Mouse (Mus musculus) hindbrain, embryonic 10.5 days (tissue): ENCODE data around the gene Akt1s1. TPM values are rescaled to one million over a fixed set of nuclear protein-coding genes. Genes with fewer than 3 reads are reported as not detected.

ENCODE experiments used
- DNase-seq: peaks from one replicate; pipeline ENCODE4 v3.0.0-alpha.2; 2017; ENCODE audit warnings: low spot score
- H3K27ac ChIP-seq: fragments of 300-500 bp; sonication (generic); 2 replicates; pipeline ENCODE4 v1.5.1; 2016; ENCODE audit warnings: mild to moderate bottlenecking, moderate library complexity
- H3K27me3 ChIP-seq: fragments of 300-500 bp; sonication (generic); 2 replicates; pipeline ENCODE4 v1.6.1; 2016; ENCODE audit warnings: mild to moderate bottlenecking; ENCODE audit not compliant: poor library complexity, insufficient read depth, severe bottlenecking
- H3K36me3 ChIP-seq: fragments of 300-500 bp; sonication (generic); 2 replicates; pipeline ENCODE4 v1.6.1; 2016; ENCODE audit warnings: mild to moderate bottlenecking, moderate library complexity
- H3K4me1 ChIP-seq: fragments of 300-500 bp; sonication (generic); replicated peaks from 2 replicates; pipeline ENCODE4 v1.6.1; 2016; ENCODE audit warnings: mild to moderate bottlenecking
- H3K4me3 ChIP-seq: fragments of 300-500 bp; sonication (generic); 2 replicates; pipeline ENCODE4 v1.5.1; 2016; ENCODE audit warnings: mild to moderate bottlenecking, moderate library complexity
- H3K9me3 ChIP-seq: fragments of 300-500 bp; sonication (generic); 2 replicates; pipeline ENCODE4 v1.6.1; 2016; ENCODE audit warnings: mild to moderate bottlenecking, moderate library complexity
- WGBS: fragments of 180-500 bp; shearing (Covaris S2); methylation state at CpG from one replicate; pipeline ENCODE4 v1.1.7; 2016; 5-methylcytosine and 5-hydroxymethylcytosine counted together
- polyA plus RNA-seq: library from polyadenylated mRNA; unstranded; fragments of >200 nt; fragmentation: Nextera tagmentation; extraction: Ambion mirVana; gene quantifications from 2 replicates; pipeline ENCODE4 v1.2.1, GENCODE M21; 2016

Gene Akt1s1
- polyA plus RNA-seq, 1 experiment from 2014 or later, result 93.3 TPM

DNA sequence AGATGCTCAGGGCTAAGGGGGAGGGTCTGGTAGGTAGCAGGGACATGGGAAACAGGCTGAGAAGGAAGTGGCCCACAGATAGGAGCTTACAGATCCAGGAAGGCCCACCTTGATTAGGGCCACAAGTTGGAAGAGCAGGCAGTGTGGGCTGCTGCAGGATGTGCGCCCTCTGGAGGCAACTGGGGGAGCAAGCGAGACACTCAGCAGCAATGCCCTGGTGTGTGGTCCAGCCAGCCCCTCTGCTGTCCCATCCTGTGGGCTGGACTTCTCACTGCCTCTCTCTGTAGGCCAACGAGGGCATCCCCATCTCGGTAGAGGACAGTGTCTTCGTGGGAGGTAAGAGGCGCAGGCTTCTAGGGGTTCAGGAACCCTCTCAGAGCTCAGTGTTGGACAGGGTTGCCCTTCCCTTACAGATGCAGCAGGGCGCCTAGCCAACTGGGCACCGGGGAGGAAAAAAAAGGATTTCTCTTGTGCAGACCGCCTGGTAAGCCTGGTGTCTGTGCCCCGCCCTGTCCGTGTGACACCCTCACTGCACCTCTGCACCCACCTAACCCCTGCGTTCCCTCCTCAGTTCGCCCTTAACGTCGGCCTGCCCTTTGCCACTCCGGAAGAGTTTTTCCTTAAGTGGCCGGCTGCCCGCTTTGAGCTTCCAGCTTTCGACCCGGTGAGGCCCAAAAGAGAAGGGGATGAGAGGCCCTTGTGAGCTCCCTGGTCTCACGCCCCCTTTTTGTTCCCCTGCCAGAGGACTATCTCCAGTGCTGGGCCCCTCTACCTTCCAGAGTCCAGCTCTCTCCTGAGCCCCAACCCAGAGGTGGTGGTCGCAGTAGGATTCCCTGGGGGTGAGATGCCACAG lies 12.0 kb downstream of the Akt1s1 start:
- Histone ChIP-seq H3K36me3 (peaks cover 67% of the 10 kb centered on the region), H3K9me3 (no peaks in the 10 kb centered on the region), H3K4me1 (peaks cover 63% of the 10 kb centered on the region), H3K27me3 (no peaks in the 10 kb centered on the region), H3K4me3 (peak overlapping the region; percentile 29), H3K27ac (peak overlapping the region; percentile 50)
- WGBS, result 62% methylated on average over 22 of the region's 22 CpGs
- peak; percentile 83 for DNase-seq

DNA sequence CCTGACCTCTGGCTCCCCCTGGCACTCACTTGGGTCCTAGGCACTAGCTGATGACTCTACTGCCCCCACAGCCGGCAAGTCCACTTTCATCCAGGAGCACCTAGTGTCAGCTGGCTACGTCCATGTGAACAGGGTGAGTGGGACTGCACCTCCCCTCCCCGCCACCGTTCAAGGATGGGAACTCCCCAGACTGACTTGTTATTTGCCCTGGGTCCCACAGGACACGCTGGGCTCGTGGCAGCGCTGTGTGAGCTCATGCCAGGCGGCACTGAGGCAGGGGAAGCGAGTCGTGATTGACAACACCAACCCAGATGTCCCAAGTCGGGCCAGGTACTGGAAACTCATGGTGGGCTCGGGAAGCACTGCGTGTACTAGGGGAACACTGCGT lies 12.6 kb downstream of the Akt1s1 start:
- no peak for DNase-seq
- WGBS, result 89% methylated on average over 14 of the region's 14 CpGs
- H3K36me3 ChIP-seq, result peaks cover 73% of the 10 kb centered on the region
- H3K27me3 ChIP-seq, result no peaks in the 10 kb centered on the region
- 0 out of 2 replicates have a peak overlapping the region, but pooled peaks have one; percentile 29 for H3K4me3 ChIP-seq
- H3K4me1 ChIP-seq, result peaks cover 63% of the 10 kb centered on the region
- H3K27ac ChIP-seq, result peak overlapping the region; percentile 50; the same call in 1 of the 2 replicates
- H3K9me3 ChIP-seq, result no peaks in the 10 kb centered on the region

DNA sequence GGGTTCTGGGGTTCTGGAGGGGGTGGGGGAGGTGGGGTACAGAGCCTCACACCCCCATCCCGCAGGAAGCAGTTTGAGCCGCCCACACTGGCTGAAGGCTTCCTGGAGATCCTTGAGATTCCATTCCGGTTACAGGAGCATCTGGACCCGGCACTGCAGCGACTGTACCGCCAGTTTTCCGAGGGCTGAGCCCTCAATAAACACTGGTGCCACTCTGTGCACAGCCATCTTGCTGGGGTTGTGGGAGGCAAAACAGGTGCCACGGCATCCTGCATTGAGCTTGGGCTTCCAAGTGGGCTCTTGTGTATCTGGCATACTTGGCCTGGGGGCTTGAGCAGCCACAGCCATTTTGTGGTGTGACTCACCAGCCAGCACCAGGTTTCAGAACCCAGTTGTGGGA lies 13.6 kb downstream of the Akt1s1 start:
- peaks cover 83% of the 10 kb centered on the region for H3K36me3 ChIP-seq
- H3K27ac ChIP-seq, result no peak overlapping the region
- no peaks in the 10 kb centered on the region for H3K9me3 ChIP-seq
- H3K4me1 ChIP-seq, result peaks cover 63% of the 10 kb centered on the region
- 92% methylated on average over 8 of the region's 8 CpGs for WGBS
- no peaks in the 10 kb centered on the region for H3K27me3 ChIP-seq
- H3K4me3 ChIP-seq, result no peak overlapping the region
- no peak for DNase-seq

DNA sequence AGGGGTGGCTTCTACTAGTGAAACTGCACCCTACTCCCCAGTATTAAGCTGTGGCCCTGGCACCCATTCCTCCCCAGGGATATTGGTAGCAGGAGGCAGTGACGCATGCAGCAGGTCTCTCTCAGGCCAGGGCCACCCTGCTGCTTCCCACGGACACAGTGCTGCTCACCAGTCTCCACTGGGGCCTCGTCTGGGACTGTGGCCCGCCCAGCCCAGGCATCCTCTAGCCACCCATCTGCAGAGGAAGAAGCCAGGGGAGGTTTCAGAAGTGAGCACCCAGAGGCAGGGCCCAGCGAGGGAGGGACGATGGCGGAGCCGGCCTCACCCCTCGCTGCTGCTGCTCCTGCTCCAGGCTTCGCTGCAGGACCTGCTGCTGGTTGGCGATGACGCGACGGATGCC lies 14.4 kb downstream of the Akt1s1 start:
- H3K4me3 ChIP-seq, result peak overlapping the region; percentile 20; the same call in 1 of the 2 replicates
- DNase-seq, result no peak
- no peak overlapping the region for H3K27ac ChIP-seq
- peaks cover 63% of the 10 kb centered on the region for H3K4me1 ChIP-seq
- 93% methylated on average over 14 of the region's 14 CpGs for WGBS
- no peaks in the 10 kb centered on the region for H3K9me3 ChIP-seq
- peaks cover 90% of the 10 kb centered on the region for H3K36me3 ChIP-seq
- H3K27me3 ChIP-seq, result no peaks in the 10 kb centered on the region

DNA sequence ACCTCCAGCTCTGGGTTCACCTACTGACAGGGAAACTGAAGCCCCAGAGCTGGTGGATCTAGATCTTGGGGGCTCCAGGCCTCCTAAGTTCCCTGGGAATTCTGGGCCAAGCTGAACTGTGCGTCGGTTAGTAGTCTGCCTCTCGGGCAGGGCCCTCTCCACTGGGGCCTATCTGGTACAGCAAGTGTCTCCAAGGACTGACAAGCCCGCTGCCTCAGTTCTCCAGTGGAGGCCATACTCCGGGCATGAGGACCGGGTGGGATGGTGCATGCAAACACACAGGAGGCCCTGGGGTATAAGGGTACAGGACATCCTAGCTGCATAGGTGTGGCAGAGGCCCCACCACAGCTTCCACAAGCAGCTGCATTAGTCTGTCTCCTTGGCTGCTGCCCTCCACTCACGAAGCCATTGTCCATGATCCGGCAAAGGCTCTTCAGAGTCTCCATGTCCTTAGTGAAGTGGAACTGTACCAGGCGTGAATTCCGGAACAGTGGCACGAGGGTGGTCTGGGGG lies 15.2 kb downstream of the Akt1s1 start:
- no peaks in the 10 kb centered on the region for H3K27me3 ChIP-seq
- WGBS, result 91% methylated on average over 11 of the region's 11 CpGs
- H3K9me3 ChIP-seq, result no peaks in the 10 kb centered on the region
- no peak overlapping the region for H3K27ac ChIP-seq
- peak overlapping the region; percentile 20; the same call in 1 of the 2 replicates for H3K4me3 ChIP-seq
- H3K4me1 ChIP-seq, result peaks cover 61% of the 10 kb centered on the region
- no peak for DNase-seq
- H3K36me3 ChIP-seq, result peaks cover 90% of the 10 kb centered on the region

DNA sequence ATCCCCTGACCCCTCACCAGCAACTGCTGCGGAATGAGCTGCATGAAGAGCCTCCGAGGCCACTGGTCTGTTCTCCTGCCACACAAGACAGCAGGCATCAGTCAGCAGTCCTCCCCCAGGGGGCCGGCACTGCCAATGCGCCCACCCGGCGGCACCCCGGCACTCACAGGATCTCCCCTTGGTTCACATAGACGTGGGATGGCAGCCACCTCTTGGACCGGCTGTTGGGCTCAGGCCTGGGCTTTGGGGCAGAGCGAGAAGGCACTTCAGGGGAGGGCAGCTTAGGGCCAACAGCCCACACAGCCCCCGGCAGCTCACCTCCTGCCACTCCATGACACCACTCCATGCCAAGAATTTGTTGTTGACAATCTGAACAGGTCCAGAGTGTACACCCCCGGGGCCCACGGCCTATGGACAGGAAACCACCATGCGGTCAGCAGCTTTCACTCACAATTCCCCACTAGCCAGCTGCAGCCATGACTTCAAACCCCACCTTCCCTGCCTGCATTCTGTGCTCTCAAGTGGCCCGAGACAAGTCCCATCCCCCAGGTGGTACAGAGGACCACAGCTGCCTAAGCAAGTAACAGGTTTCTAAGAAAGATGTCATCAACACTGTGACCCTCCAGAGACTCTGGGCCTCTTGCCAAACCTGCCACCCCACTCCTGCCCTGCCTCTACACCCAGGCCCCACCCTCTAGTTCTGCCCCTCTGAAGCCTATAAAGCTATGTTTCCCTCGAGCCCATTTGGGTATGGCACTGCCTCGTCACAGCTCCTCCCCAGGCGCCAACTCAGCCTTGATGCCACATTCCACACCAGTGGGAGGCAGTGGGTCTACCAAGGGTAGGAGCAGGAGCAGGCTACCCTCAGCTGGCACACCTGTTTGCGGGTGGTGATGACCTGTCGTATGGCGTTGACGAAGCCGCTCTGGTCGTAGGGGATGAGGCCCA lies 16.1 kb downstream of the Akt1s1 start:
- peaks cover 61% of the 10 kb centered on the region for H3K4me1 ChIP-seq
- no peak for DNase-seq
- peaks cover 82% of the 10 kb centered on the region for H3K36me3 ChIP-seq
- no peaks in the 10 kb centered on the region for H3K27me3 ChIP-seq
- peak overlapping the region; percentile 20; the same call in 1 of the 2 replicates for H3K4me3 ChIP-seq
- WGBS, result 88% methylated on average over 24 of the region's 24 CpGs
- no peak overlapping the region for H3K27ac ChIP-seq
- H3K9me3 ChIP-seq, result no peaks in the 10 kb centered on the region

DNA sequence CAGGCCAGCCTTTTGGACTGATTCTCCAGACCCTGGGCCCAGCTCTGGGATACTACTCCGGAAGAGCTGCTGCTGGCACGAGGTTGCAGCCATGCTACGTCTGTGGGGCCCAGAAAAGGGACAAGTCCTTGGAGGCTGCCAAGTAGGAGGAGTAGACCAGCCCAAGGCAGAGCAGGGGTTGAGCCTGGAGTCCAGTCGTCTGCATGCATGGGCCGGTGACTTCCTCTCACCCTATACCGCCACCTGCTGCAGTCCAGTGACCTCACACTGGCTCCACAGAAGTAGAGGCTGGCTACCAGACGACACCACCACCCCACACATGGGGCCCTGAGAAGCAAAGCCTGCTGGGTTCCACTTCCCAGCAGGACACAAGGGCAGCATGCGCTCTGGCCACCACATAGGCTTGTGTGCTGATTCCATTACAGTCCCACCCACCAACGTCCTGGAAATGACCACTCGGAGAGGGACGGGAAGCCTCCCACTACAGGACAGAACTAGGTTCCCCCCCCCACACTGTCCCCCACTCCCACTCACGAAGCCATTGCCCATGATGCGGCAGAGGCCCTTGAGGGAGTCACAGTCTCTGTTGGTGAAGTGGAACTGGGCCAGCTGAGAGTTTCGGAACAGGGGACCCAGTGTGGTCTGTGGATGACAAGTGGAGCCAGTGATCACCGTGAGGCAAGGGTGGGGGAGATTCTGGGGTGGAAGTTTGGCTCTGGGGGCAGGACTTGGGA lies 17.7 kb downstream of the Akt1s1 start:
- peak overlapping the region; percentile 95 for H3K4me3 ChIP-seq
- no peaks in the 10 kb centered on the region for H3K9me3 ChIP-seq
- H3K4me1 ChIP-seq, result peaks cover 60% of the 10 kb centered on the region
- DNase-seq, result no peak
- H3K36me3 ChIP-seq, result peaks cover 67% of the 10 kb centered on the region
- no peak overlapping the region for H3K27ac ChIP-seq
- no peaks in the 10 kb centered on the region for H3K27me3 ChIP-seq
- 73% methylated on average over 15 of the region's 15 CpGs for WGBS

DNA sequence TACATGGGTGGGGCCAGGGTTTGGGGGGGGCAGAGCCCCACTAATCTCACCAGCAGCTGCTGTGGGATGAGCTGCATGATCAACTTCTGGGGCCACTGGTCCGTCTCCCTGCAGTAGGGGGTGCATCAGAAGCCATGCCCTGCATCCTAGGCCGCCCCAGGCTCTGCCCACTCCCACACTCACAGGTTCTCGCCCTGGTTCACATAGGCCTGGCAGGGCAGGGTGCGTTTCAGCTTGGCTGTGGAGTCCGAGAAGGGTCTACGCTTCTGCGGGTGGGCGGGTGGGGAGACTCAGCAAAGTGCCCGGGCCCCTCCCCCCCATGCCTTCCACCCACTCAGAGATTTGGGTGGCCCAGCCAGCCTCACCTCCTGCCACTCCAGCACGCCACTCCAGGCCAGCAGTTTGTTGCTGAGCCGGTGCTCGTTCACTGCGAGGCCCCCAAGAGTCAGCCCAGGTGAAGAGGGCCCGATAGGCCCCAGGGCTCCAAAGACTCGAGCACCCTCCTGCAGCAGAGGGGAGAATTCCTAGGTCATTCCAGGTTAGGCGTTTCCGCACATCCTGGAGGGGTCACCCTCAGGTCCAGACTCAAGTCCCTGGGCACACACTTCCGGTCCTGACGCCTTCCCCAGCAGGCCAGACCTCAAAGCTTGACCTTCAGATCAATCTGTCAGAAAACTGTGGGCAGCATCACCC lies 18.4 kb downstream of the Akt1s1 start:
- H3K36me3 ChIP-seq, result peaks cover 60% of the 10 kb centered on the region
- no peaks in the 10 kb centered on the region for H3K27me3 ChIP-seq
- H3K27ac ChIP-seq, result peak overlapping the region; percentile 29
- DNase-seq, result no peak
- H3K4me1 ChIP-seq, result peaks cover 59% of the 10 kb centered on the region
- WGBS, result 79% methylated on average over 19 of the region's 19 CpGs
- H3K9me3 ChIP-seq, result no peaks in the 10 kb centered on the region
- peak overlapping the region; percentile 95 for H3K4me3 ChIP-seq

DNA sequence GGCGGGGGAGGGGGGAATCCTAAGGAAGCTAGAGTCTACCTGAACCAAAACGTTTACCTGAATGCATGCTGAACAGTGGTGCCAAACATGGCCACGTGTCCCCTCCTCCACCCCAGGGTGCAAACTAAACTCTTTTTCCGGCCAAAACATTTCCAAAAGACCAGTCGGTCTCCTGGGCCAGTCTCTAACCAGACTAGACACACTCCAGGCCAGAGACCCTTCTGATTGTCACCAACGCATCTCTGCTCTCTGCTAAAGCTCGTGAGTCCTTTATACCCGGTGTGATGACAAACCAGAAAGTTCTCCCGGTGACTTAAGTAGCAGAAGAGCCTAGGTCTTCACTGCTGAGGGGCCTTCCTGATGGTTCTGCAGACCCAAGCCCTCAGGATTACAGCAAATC lies 19.0 kb downstream of the Akt1s1 start:
- no peaks in the 10 kb centered on the region for H3K27me3 ChIP-seq
- peaks cover 61% of the 10 kb centered on the region for H3K4me1 ChIP-seq
- peaks cover 53% of the 10 kb centered on the region for H3K36me3 ChIP-seq
- H3K9me3 ChIP-seq, result no peaks in the 10 kb centered on the region
- H3K4me3 ChIP-seq, result peak overlapping the region; percentile 95
- WGBS, result 61% methylated on average over 9 of the region's 9 CpGs
- 0 out of 2 replicates have a peak overlapping the region, but pooled peaks have one; percentile 100 for H3K27ac ChIP-seq
- no peak for DNase-seq

DNA sequence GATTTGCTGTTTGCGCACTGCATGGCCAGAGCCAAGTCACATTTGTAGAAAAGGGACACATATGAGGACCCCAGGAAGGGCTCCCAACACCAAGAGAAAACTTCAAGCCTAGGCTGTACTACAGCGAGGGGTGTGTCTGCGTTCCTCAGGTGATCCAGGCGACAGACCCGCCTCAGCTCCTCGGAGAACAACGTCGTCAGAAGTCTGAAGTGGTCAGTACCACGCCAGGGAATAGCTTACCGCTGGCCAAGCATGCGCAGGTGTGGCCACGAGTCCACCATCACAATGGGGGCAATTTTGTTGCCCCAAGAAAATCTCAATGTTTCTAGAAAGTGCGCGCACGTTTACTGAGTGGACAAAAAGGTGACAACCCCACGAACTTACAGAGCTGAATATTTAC lies 19.7 kb downstream of the Akt1s1 start:
- 6% methylated on average over 16 of the region's 16 CpGs for WGBS
- Histone ChIP-seq H3K27ac (peak overlapping the region; percentile 100), H3K9me3 (no peaks in the 10 kb centered on the region), H3K36me3 (peaks cover 47% of the 10 kb centered on the region), H3K27me3 (no peaks in the 10 kb centered on the region), H3K4me3 (peak overlapping the region; percentile 95), H3K4me1 (peaks cover 62% of the 10 kb centered on the region)
- DNase-seq, result no peak

DNA sequence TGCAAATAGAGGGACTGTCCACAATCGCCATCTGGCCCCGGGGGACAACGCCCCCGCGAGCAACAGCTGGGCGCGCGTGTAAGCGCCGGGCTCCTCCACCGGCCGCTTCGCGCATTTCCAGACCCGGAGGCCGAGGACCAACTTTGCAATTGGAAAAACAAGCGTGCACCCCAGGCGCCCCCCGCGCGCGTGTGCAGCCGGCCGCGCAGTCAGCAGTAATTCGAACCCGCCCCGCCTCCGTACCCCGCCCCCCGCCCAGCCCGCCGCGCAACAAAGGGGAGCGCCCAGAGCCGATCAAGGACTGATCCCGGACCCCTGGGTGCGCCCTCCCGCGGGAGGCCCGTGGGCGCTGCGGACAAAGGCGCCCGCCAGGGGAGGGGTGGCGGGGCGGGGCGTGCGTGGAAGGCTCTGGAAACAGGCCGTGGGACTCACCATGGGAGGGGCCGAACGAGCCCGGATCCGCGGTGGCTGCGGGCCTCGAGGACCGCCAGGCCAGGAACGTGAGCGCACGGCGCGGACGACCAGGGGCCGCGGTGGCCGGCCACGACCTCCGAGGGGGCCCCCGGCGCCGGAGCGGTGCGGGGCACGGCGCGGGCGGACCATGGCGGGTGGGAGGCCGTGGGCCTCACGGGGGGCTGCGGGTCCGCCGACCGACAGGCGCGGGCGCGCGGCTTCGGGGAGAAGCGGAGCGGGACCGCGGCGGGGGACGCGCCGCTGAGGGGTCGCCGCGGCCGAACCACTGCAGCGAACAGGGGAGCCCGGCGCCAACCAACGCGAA lies 20.3 kb downstream of the Akt1s1 start:
- Histone ChIP-seq H3K9me3 (no peaks in the 10 kb centered on the region), H3K27ac (peak overlapping the region; percentile 100), H3K36me3 (peaks cover 40% of the 10 kb centered on the region), H3K4me3 (peak overlapping the region; percentile 95), H3K4me1 (peaks cover 62% of the 10 kb centered on the region), H3K27me3 (no peaks in the 10 kb centered on the region)
- WGBS, result under 1% methylated on average over 108 of the region's 108 CpGs
- DNase-seq, result peak; percentile 79
